Mouse (Mus musculus) lung, embryonic 14.5 days (tissue): Measurements from ENCODE around the gene Abcd2. TPM values are rescaled to one million over a fixed set of nuclear protein-coding genes. Genes with fewer than 3 reads are reported as not detected.
A peak's percentile ranks its signal among the peaks of the same experiment; 100 is the strongest.

ENCODE experiments used
- ATAC-seq: fragments of 200-750 bp; cut with Nextera tagmentation; 2 replicates; pipeline ENCODE4 v1.8.0; 2017; ENCODE audit warnings: mild to moderate bottlenecking, moderate TSS enrichment, moderate library complexity; ENCODE audit not compliant: insufficient read depth
- DNase-seq: peaks from one replicate; pipeline ENCODE4 v3.0.0-alpha.2; 2015
- H3K27ac ChIP-seq: fragments of 300-500 bp; sonication (generic); 2 replicates; pipeline ENCODE4 v1.5.1; 2014; ENCODE audit warnings: low read depth, mild to moderate bottlenecking, moderate library complexity
- H3K27me3 ChIP-seq: fragments of 300-500 bp; sonication (generic); 2 replicates; pipeline ENCODE4 v1.6.1; 2014; ENCODE audit warnings: low read length, control low read depth; ENCODE audit not compliant: insufficient read depth
- H3K36me3 ChIP-seq: fragments of 300-500 bp; sonication (generic); 2 replicates; pipeline ENCODE4 v1.6.1; 2014; ENCODE audit warnings: control low read depth; ENCODE audit not compliant: insufficient read depth
- H3K4me1 ChIP-seq: fragments of 300-500 bp; sonication (generic); 2 replicates; pipeline ENCODE4 v1.6.1; 2014; ENCODE audit warnings: antibody characterized with exemption, control low read depth; ENCODE audit not compliant: insufficient read depth
- H3K4me2 ChIP-seq: fragments of 300-500 bp; sonication (generic); 2 replicates; pipeline ENCODE4 v1.6.1; 2014; ENCODE audit warnings: mild to moderate bottlenecking
- H3K4me3 ChIP-seq: fragments of 300-500 bp; sonication (generic); 2 replicates; pipeline ENCODE4 v1.5.1; 2014; ENCODE audit warnings: low read depth, low read length
- H3K9ac ChIP-seq: fragments of 300-500 bp; sonication (generic); 2 replicates; pipeline ENCODE4 v1.6.1; 2014
- H3K9me3 ChIP-seq: fragments of 300-500 bp; sonication (generic); 2 replicates; pipeline ENCODE4 v1.6.1; 2016; ENCODE audit warnings: low read depth, low read length, control low read depth
- CTCF ChIP-seq: IDR thresholded peaks from 2 replicates; pipeline ENCODE4 v1.5.1; 2016; ENCODE audit warnings: antibody characterized with exemption, low read depth
- WGBS: fragments of 180-500 bp; shearing (Covaris S2); extraction: QIAGEN DNeasy Blood & Tissue Kit; methylation state at CpG from one replicate; pipeline ENCODE4 v1.1.7; 2014; 5-methylcytosine and 5-hydroxymethylcytosine counted together
- polyA plus RNA-seq: library from polyadenylated mRNA; unstranded; fragments of >200 nt; fragmentation: Nextera tagmentation; extraction: Ambion mirVana; gene quantifications from 2 replicates; pipeline ENCODE4 v1.2.1, GENCODE M21; 2014

Abcd2 gene
- polyA plus RNA-seq, 1 experiment from 2014 or later: 2.9 TPM

DNA sequence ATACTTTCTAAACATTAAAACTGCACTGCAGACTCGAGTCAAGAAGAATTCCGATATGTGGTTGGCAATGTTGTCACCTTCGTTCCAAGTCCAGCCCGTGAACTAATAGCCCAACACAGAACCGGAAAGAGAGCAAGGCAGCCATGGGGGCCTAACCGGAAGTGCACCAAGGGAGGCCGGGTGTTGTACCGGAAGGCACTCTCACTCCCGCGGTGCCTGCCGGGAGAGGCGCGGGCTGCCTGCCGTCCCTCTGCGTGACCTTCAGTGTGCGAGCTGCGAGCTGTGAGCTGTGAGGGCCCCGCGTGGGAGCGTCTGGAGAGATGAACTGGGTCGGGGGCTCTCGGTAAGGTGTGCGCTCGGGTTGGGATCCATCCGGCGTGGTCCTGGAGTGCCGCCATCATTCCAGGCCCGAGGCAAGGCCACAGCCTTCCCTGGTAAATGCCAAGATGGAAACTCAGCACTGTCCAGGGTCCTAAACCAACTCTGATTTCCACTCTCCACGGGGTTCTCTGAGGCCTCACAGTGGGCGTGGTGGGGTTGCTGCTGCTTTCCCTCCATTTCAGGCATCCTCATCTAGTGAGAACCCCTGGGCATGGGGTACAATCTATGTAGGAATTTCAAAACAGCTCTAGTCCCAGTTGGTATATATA lies 7.8 kb upstream of the Abcd2 start, which contains the start of gene CN725425:
TSS of gene CN725425 (plus strand) at position 239 of the 650 bp plus-strand sequence.
- no peak for TF ChIP-seq CTCF
- DNase-seq (no peak), ATAC-seq (no peak)
- Histone ChIP-seq H3K4me2 (no peak within 1 kb of the TSS), H3K9me3 (no peaks in the 10 kb centered on the region), H3K9ac (no peak within 1 kb of the TSS), H3K36me3 (no peaks in the 10 kb centered on the region), H3K27me3 (no peaks in the 10 kb centered on the region), H3K4me3 (no peak within 1 kb of the TSS), H3K27ac (no peak within 1 kb of the TSS), H3K4me1 (no peaks in the 10 kb centered on the region)
- 85% methylated on average over 30 of the region's 30 CpGs for WGBS

- WGBS: 10% methylated on average over 7 of the region's 7 CpGs
- TF ChIP-seq CTCF: 0 out of 2 replicates have a peak, but pooled peaks have one; percentile 17
- H3K27ac ChIP-seq: peak overlapping the region; percentile 87
- DNase-seq (peak; percentile 56), ATAC-seq (peak; percentile 73)
- H3K27me3 ChIP-seq: no peaks in the 10 kb centered on the region
- no peaks in the 10 kb centered on the region for H3K36me3 ChIP-seq
- H3K4me1 ChIP-seq: no peaks in the 10 kb centered on the region
- H3K9me3 ChIP-seq: no peaks in the 10 kb centered on the region
- H3K9ac ChIP-seq: peak overlapping the region; percentile 49
- peak overlapping the region; percentile 80 for H3K4me2 ChIP-seq
- H3K4me3 ChIP-seq: peak overlapping the region; percentile 43
These were observed 612 bp upstream of the Abcd2 start for GRCm38 (mm10) chr15:91192223-91192598.

- H3K9ac ChIP-seq: 0 out of 2 replicates have a peak overlapping the region, but pooled peaks have one; percentile 14
- peak overlapping the region; percentile 43 for H3K4me3 ChIP-seq
- no peak overlapping the region; the same call in 1 of the 2 replicates for H3K27ac ChIP-seq
- H3K36me3 ChIP-seq: no peaks in the 10 kb centered on the region
- H3K27me3 ChIP-seq: no peaks in the 10 kb centered on the region
- peak overlapping the region; percentile 80 for H3K4me2 ChIP-seq
- 43% methylated on average over 17 of the region's 17 CpGs for WGBS
- H3K4me1 ChIP-seq: no peaks in the 10 kb centered on the region
- DNase-seq: no peak
- TF ChIP-seq CTCF: no peak
- no peaks in the 10 kb centered on the region for H3K9me3 ChIP-seq
- no peak for ATAC-seq
These were observed 936 bp downstream of the Abcd2 start for GRCm38 (mm10) chr15:91190519-91191207.

- no peak for DNase-seq
- Histone ChIP-seq H3K9ac (no peak overlapping the region), H3K36me3 (no peaks in the 10 kb centered on the region), H3K4me1 (no peaks in the 10 kb centered on the region), H3K27ac (no peak overlapping the region), H3K4me3 (peak overlapping the region; percentile 43), H3K27me3 (no peaks in the 10 kb centered on the region), H3K4me2 (peak overlapping the region; percentile 80), H3K9me3 (no peaks in the 10 kb centered on the region)
- TF ChIP-seq CTCF: no peak
- no peak for ATAC-seq
- WGBS: 41% methylated on average over 4 of the region's 4 CpGs
These were observed 1.6 kb downstream of the Abcd2 start for GRCm38 (mm10) chr15:91190026-91190425.

DNA sequence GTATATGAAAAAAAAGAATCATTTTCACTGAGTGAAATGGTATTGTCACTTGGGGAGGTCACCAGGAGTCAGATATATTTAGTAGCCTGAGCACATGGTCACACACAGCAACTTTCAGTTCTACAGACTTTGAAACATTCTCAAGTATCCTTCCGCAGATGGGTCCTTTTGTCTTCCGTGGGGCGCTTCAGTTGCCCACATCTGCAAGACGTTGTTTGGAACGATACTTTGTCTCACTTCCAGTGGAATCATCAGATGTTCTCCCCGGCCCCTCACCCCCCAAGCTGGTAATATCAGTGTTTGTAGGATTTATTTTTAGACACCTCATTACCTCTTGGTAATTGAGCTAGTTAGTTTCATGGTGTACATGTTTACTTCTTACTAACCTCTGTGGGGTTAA lies 5.2 kb downstream of the Abcd2 start:
- H3K27ac ChIP-seq: no peak overlapping the region
- H3K36me3 ChIP-seq: no peaks in the 10 kb centered on the region
- no peaks in the 10 kb centered on the region for H3K9me3 ChIP-seq
- no peak overlapping the region for H3K9ac ChIP-seq
- no peak for DNase-seq
- 74% methylated on average over 6 of the region's 6 CpGs for WGBS
- no peak for ATAC-seq
- H3K4me2 ChIP-seq: no peak overlapping the region
- no peaks in the 10 kb centered on the region for H3K4me1 ChIP-seq
- no peak for TF ChIP-seq CTCF
- H3K27me3 ChIP-seq: no peaks in the 10 kb centered on the region
- no peak overlapping the region for H3K4me3 ChIP-seq

DNA sequence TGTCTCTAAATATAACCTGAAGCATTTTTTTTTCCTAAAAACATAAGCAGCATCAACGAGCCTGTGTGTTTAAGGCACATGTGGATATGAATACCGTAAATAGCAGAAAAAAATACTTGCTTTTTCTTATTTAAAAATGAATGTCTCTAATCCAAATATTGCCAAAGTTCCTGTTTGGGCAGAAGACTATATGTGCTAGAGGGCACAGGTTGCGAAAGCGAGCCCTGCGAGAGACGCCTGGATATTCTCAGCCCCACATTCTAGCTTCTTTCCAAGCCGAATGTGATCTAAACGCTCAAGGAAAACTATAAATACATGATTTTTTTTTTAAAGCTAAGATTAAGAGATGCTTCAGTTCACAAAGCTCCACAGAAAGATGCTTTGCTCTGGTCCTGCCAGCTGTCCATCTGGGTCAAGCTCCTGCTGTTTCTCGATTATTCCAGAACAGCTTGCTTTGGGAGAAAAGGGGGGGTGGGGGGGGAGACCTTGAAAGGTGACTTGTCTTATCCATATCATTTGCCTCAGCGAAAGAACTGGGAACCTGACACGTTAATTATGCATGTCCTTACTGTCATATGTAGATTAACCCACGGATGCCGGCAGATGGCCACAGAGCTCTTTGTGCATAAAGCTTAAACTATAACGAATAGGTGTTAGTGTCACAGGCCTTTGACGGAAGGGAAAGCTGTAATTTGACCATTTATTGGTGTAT lies 11.5 kb downstream of the Abcd2 start:
- Histone ChIP-seq H3K4me2 (no peak overlapping the region), H3K27ac (no peak overlapping the region), H3K4me3 (no peak overlapping the region), H3K4me1 (no peaks in the 10 kb centered on the region), H3K9ac (no peak overlapping the region), H3K27me3 (no peaks in the 10 kb centered on the region), H3K36me3 (no peaks in the 10 kb centered on the region), H3K9me3 (no peaks in the 10 kb centered on the region)
- 67% methylated on average over 15 of the region's 15 CpGs for WGBS
- DNase-seq (no peak), ATAC-seq (no peak)
- no peak for TF ChIP-seq CTCF
